Mouse (Mus musculus): ENCODE results near the gene Cdh11. TPM values are rescaled to one million over a fixed set of nuclear protein-coding genes. Genes with fewer than 3 reads are reported as not detected.

The Cdh11 gene
- total and polyA plus RNA-seq, 3 experiments, result 0.07 TPM; not detected in 2

- H3K27me3 ChIP-seq (ENCODE audit: control insufficient read depth in 1 of 2, insufficient read depth in 2 of 2, low read length in 2 of 2), result no peaks in the 10 kb centered on the region
- no peak overlapping the region for H3K9ac ChIP-seq (ENCODE audit: control insufficient read depth, low read depth, low read length, poor library complexity, severe bottlenecking)
- no peak for DNase-seq (ENCODE audit: low read depth, low spot score)
- H3K9me3 ChIP-seq (replicated peaks; ENCODE audit: insufficient read depth, low read length), result no peaks in the 10 kb centered on the region
- H3K79me2 ChIP-seq (ENCODE audit: control insufficient read depth, insufficient read depth, low read length, poor library complexity), result no peaks in the 10 kb centered on the region
- H3K27ac ChIP-seq (ENCODE audit: control insufficient read depth, low read depth, low read length), result no peak overlapping the region
- no peak overlapping the region for H3K4me3 ChIP-seq (ENCODE audit: control insufficient read depth in 1 of 2, insufficient read depth in 1 of 2, low read depth in 2 of 2, low read length in 2 of 2)
- TF ChIP-seq E2F4 (IDR thresholded peaks at IDR 0.05; ENCODE audit: borderline replicate concordance, low read depth, low read length) (no peak), ZKSCAN1 (IDR thresholded peaks at IDR 0.05; ENCODE audit: low read depth, low read length) (no peak), POLR2AphosphoS2 (IDR thresholded peaks at IDR 0.05; ENCODE audit: low read length) (no peak), MYC (IDR thresholded peaks at IDR 0.05; ENCODE audit: low read depth, low read length) (no peak), POLR2A (IDR thresholded peaks at IDR 0.05; ENCODE audit: control insufficient read depth in 1 of 2, insufficient read depth in 1 of 2, low read depth in 1 of 2, low read length in 2 of 2, poor library complexity in 1 of 2) (no peak), MAZ (IDR thresholded peaks at IDR 0.05; ENCODE audit: low read depth, low read length) (no peak), ZC3H11A (IDR thresholded peaks at IDR 0.05; ENCODE audit: low read depth, low read length) (no peak), MAFK (IDR thresholded peaks at IDR 0.05; ENCODE audit: borderline replicate concordance, low read depth, low read length) (no peak), CHD1 (IDR thresholded peaks at IDR 0.05; ENCODE audit: low read depth, low read length) (no peak), TAL1 (IDR thresholded peaks at IDR 0.05; ENCODE audit: low read length) (no peak), ZNF384 (IDR thresholded peaks at IDR 0.05; ENCODE audit: low read depth, low read length) (no peak), POLR2AphosphoS5 (IDR thresholded peaks at IDR 0.05; ENCODE audit: borderline replicate concordance, low read depth, low read length) (no peak), JUND (IDR thresholded peaks at IDR 0.05; ENCODE audit: low read depth, low read length) (no peak), USF2 (IDR thresholded peaks at IDR 0.05; ENCODE audit: borderline replicate concordance in 1 of 2, insufficient read depth in 1 of 2, low read depth in 1 of 2, low read length in 2 of 2) (no peak), MYB (IDR thresholded peaks at IDR 0.05; ENCODE audit: low read depth, low read length) (no peak)
- no peaks in the 10 kb centered on the region for H3K4me1 ChIP-seq (ENCODE audit: control insufficient read depth in 1 of 2, insufficient read depth in 2 of 2, low read length in 2 of 2)
- no peaks in the 10 kb centered on the region for H3K36me3 ChIP-seq (ENCODE audit: control insufficient read depth in 1 of 2, insufficient read depth in 2 of 2, low read length in 2 of 2)
These were observed 43.3 kb downstream of the Cdh11 start for GRCm38 (mm10) chr8:102742008-102742591.

GRCm38 (mm10) chr8:102740963-102741362, 44.5 kb downstream of the Cdh11 start:
- no peak overlapping the region for H3K27ac ChIP-seq (ENCODE audit: control insufficient read depth, low read depth, low read length)
- no peaks in the 10 kb centered on the region for H3K9me3 ChIP-seq (replicated peaks; ENCODE audit: insufficient read depth, low read length)
- no peak overlapping the region for H3K4me3 ChIP-seq (ENCODE audit: control insufficient read depth in 1 of 2, insufficient read depth in 1 of 2, low read depth in 2 of 2, low read length in 2 of 2)
- no peaks in the 10 kb centered on the region for H3K27me3 ChIP-seq (ENCODE audit: control insufficient read depth in 1 of 2, insufficient read depth in 2 of 2, low read length in 2 of 2)
- H3K79me2 ChIP-seq (ENCODE audit: control insufficient read depth, insufficient read depth, low read length, poor library complexity), result no peaks in the 10 kb centered on the region
- DNase-seq (ENCODE audit: low read depth, low spot score), result no peak
- no peak for TF ChIP-seq USF2 (IDR thresholded peaks at IDR 0.05; ENCODE audit: borderline replicate concordance in 1 of 2, insufficient read depth in 1 of 2, low read depth in 1 of 2, low read length in 2 of 2)
- no peaks in the 10 kb centered on the region for H3K36me3 ChIP-seq (ENCODE audit: control insufficient read depth in 1 of 2, insufficient read depth in 2 of 2, low read length in 2 of 2)
- no peaks in the 10 kb centered on the region for H3K4me1 ChIP-seq (ENCODE audit: control insufficient read depth in 1 of 2, insufficient read depth in 2 of 2, low read length in 2 of 2)
- H3K9ac ChIP-seq (ENCODE audit: control insufficient read depth, low read depth, low read length, poor library complexity, severe bottlenecking), result no peak overlapping the region
